Mouse (Mus musculus) retina, adult 2 months (tissue): ENCODE measurements around the gene Ckap5.
A peak's percentile ranks its signal among the peaks of the same experiment; 100 is the strongest.

Experiments
- DNase-seq: peaks from one replicate; pipeline ENCODE4 v3.0.0-alpha.2; 2012; ENCODE audit warnings: low read depth, low spot score

Gene Ckap5

GRCm38 (mm10) chr2:91627486-91627885, 100.9 kb downstream of the Ckap5 start:
- no peak for DNase-seq

GRCm38 (mm10) chr2:91628171-91628570, 101.6 kb downstream of the Ckap5 start:
- no peak for DNase-seq

GRCm38 (mm10) chr2:91629682-91630081, 103.1 kb downstream of the Ckap5 start:
- no peak for DNase-seq

- DNase-seq = no peak
These were observed 103.8 kb downstream of the Ckap5 start for GRCm38 (mm10) chr2:91630384-91630783.

GRCm38 (mm10) chr2:91631826-91632225, 105.3 kb downstream of the Ckap5 start:
- no peak for DNase-seq

- DNase-seq = no peak
These were observed 105.8 kb downstream of the Ckap5 start for GRCm38 (mm10) chr2:91632316-91632715.

- DNase-seq = no peak
These were observed 106.9 kb downstream of the Ckap5 start for GRCm38 (mm10) chr2:91633334-91633977.

- DNase-seq = no peak
These were observed 108.3 kb downstream of the Ckap5 start for GRCm38 (mm10) chr2:91634841-91635240.

- no peak for DNase-seq
These were observed 108.9 kb downstream of the Ckap5 start for GRCm38 (mm10) chr2:91635486-91635885.

- no peak for DNase-seq
These were observed 109.7 kb downstream of the Ckap5 start, which contains the start of gene F2 for GRCm38 (mm10) chr2:91636229-91636628. F2 (minus strand) TSS chr2:91636414.

- no peak for DNase-seq
These were observed 110.3 kb downstream of the Ckap5 start for GRCm38 (mm10) chr2:91636727-91637338.

GRCm38 (mm10) chr2:91638931-91639330, 112.4 kb downstream of the Ckap5 start:
- DNase-seq = no peak

- no peak for DNase-seq
These were observed 116.4 kb downstream of the Ckap5 start for GRCm38 (mm10) chr2:91642825-91643415.

- DNase-seq = no peak
These were observed 117.5 kb downstream of the Ckap5 start for GRCm38 (mm10) chr2:91644021-91644420.

- DNase-seq = no peak
These were observed 118.8 kb downstream of the Ckap5 start for GRCm38 (mm10) chr2:91645354-91645753.

- DNase-seq = no peak
These were observed 119.2 kb downstream of the Ckap5 start for GRCm38 (mm10) chr2:91645811-91646210.

GRCm38 (mm10) chr2:91646733-91647132, 120.2 kb downstream of the Ckap5 start:
- DNase-seq = peak; percentile 30

- DNase-seq = no peak
These were observed 122.6 kb downstream of the Ckap5 start for GRCm38 (mm10) chr2:91649152-91649551.

- DNase-seq = peak; percentile 99
These were observed 123.2 kb downstream of the Ckap5 start, which contains the start of the genes Zfp408 and Arhgap1 for GRCm38 (mm10) chr2:91649553-91650359. Zfp408 (minus strand) TSS chr2:91649791. Arhgap1 (plus strand) TSS chr2:91649860.

- DNase-seq = no peak
These were observed 123.9 kb downstream of the Ckap5 start for GRCm38 (mm10) chr2:91650360-91650995.

- no peak for DNase-seq
These were observed 125.1 kb downstream of the Ckap5 start for GRCm38 (mm10) chr2:91651458-91652258.
